Mouse (Mus musculus) stomach, embryonic 14.5 days (tissue): ENCODE measurements at regions not wholly inside any gene's neighbourhood (a gene's known extent, or its start where the extent isn't known, plus 50 kb on each side); places are given as distances from the start of the nearest gene placed in this dataset.

Source experiments
- ATAC-seq: fragments of 200-750 bp; cut with Nextera tagmentation; 2 replicates; pipeline ENCODE4 v1.8.0; 2017; ENCODE audit warnings: low read depth, moderate TSS enrichment; ENCODE audit not compliant: insufficient number of reproducible peaks, insufficient read depth, low FRiP score
- H3K27ac ChIP-seq: fragments of 300-500 bp; sonication (generic); 2 replicates; pipeline ENCODE4 v1.5.1; 2014; ENCODE audit warnings: mild to moderate bottlenecking, low read length, moderate library complexity, mixed read lengths
- H3K27me3 ChIP-seq: fragments of 300-500 bp; sonication (generic); 2 replicates; pipeline ENCODE4 v1.6.1; 2014; ENCODE audit warnings: low read length, control low read depth, mixed read lengths; ENCODE audit not compliant: control insufficient read depth, insufficient read depth
- H3K36me3 ChIP-seq: fragments of 300-500 bp; sonication (generic); 2 replicates; pipeline ENCODE4 v1.6.1; 2014; ENCODE audit warnings: mild to moderate bottlenecking, control low read depth, low read length, moderate library complexity, mixed read lengths; ENCODE audit not compliant: control insufficient read depth, insufficient read depth
- H3K4me1 ChIP-seq: fragments of 300-500 bp; sonication (generic); 2 replicates; pipeline ENCODE4 v1.6.1; 2014; ENCODE audit warnings: low read length, control low read depth, mixed read lengths; ENCODE audit not compliant: control insufficient read depth, insufficient read depth
- H3K4me2 ChIP-seq: fragments of 300-500 bp; sonication (generic); replicated peaks from 2 replicates; pipeline ENCODE4 v1.6.1; 2014; ENCODE audit warnings: low read depth, low read length, control low read depth
- H3K4me3 ChIP-seq: fragments of 300-500 bp; sonication (generic); 2 replicates; pipeline ENCODE4 v1.5.1; 2014; ENCODE audit warnings: low read depth, low read length, control low read depth
- H3K9ac ChIP-seq: fragments of 300-500 bp; sonication (generic); replicated peaks from 2 replicates; pipeline ENCODE4 v1.6.1; 2014; ENCODE audit warnings: low read depth, mild to moderate bottlenecking, control low read depth, low read length, moderate library complexity, mixed read lengths
- H3K9me3 ChIP-seq: fragments of 300-500 bp; sonication (generic); 2 replicates; pipeline ENCODE4 v1.6.1; 2016; ENCODE audit warnings: low read depth, low read length, control low read depth; ENCODE audit not compliant: control insufficient read depth
- WGBS: fragments of 180-500 bp; shearing (Covaris S2); extraction: QIAGEN DNeasy Blood & Tissue Kit; methylation state at CpG from one replicate; pipeline ENCODE4 v1.1.7; 2014; 5-methylcytosine and 5-hydroxymethylcytosine counted together

DNA sequence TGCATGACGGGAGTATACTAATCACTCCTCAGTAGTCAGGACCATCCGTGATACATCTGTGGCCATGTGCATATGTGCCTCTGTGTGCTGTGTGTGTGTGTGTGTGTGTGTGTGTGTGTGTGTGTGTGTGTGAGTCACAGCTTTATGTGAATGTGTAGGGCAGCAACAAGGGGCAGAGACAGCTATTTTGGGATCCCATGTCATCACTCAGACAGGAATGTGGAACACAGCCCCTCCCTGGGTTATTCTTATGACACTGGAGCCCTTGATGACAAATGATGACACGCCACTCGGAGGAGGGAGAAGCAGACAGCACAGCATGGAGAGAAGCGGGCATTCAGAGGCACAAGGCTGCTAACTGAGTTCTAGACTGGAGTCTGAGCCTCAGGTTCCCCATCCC is 64.4 kb upstream of the Zfp536 start:
- peaks cover 11% of the 10 kb centered on the region; the same call in 1 of the 2 replicates for H3K4me1 ChIP-seq
- H3K36me3 ChIP-seq, result no peaks in the 10 kb centered on the region
- 66% methylated on average over 5 of the region's 5 CpGs for WGBS
- H3K9ac ChIP-seq, result no peak overlapping the region
- H3K27ac ChIP-seq, result no peak overlapping the region
- no peaks in the 10 kb centered on the region for H3K27me3 ChIP-seq
- H3K9me3 ChIP-seq, result no peaks in the 10 kb centered on the region
- no peak overlapping the region for H3K4me2 ChIP-seq
- H3K4me3 ChIP-seq, result no peak overlapping the region
- no peak for ATAC-seq

- Histone ChIP-seq H3K4me3 (no peak overlapping the region), H3K4me1 (peaks cover 7% of the 10 kb centered on the region; the same call in 1 of the 2 replicates), H3K36me3 (no peaks in the 10 kb centered on the region), H3K4me2 (no peak overlapping the region), H3K9ac (no peak overlapping the region), H3K9me3 (no peaks in the 10 kb centered on the region), H3K27ac (no peak overlapping the region), H3K27me3 (no peaks in the 10 kb centered on the region)
- 77% methylated on average over 5 of the region's 5 CpGs for WGBS
- ATAC-seq, result no peak
These were observed 63.9 kb upstream of the Zfp536 start for GRCm38 (mm10) chr7:37837372-37837771.

DNA sequence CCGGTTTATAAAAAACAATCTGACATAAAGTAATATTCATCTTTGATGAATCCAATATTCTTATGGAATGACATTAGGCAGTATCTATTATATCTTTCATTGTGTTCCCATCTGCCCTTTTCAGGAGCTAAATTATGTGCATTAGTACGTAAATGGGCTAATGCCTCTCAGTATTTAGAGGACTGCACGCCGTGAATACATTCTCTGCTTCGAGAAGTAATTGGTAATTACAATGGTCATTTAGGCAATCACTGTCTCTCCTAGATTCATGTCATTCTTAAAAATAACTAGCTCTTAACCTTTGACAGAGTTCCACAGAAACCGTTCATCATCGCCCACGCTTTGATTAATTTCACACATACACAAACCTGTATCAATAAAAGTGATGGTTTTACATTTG is 60.0 kb upstream of the Zfp536 start:
- no peaks in the 10 kb centered on the region for H3K27me3 ChIP-seq
- H3K4me1 ChIP-seq, result no peaks in the 10 kb centered on the region
- no peak for ATAC-seq
- H3K27ac ChIP-seq, result no peak overlapping the region
- no peak overlapping the region for H3K4me2 ChIP-seq
- WGBS, result 69% methylated on average over 8 of the region's 8 CpGs
- H3K4me3 ChIP-seq, result no peak overlapping the region
- H3K9ac ChIP-seq, result no peak overlapping the region
- H3K36me3 ChIP-seq, result no peaks in the 10 kb centered on the region
- no peaks in the 10 kb centered on the region for H3K9me3 ChIP-seq

DNA sequence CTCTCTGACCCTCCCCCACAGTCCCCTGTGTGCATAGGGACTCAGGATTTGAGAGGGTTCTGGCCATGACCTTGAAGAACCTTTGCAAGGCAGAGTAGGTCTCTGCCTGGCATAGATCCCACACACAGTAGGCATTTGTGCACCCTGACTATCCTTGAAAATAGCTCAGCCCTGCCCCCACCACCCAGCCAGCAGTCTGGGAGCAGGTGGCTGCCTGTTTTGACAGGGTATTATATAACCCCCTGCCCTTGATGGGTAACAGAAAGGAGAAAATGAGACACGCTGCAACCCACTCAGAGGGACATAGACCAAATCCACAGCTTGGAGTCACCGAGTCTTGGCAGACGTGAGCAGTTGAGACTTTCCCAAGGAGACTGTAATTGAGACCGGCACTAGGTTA is 58.9 kb upstream of the Zfp536 start:
- H3K27ac ChIP-seq, result no peak overlapping the region
- 55% methylated on average over 4 of the region's 4 CpGs for WGBS
- H3K27me3 ChIP-seq, result no peaks in the 10 kb centered on the region
- H3K4me2 ChIP-seq, result no peak overlapping the region
- no peak for ATAC-seq
- no peaks in the 10 kb centered on the region for H3K9me3 ChIP-seq
- no peaks in the 10 kb centered on the region for H3K36me3 ChIP-seq
- H3K4me1 ChIP-seq, result no peaks in the 10 kb centered on the region
- H3K9ac ChIP-seq, result no peak overlapping the region
- H3K4me3 ChIP-seq, result no peak overlapping the region

GRCm38 (mm10) chr7:37825766-37826165 is 52.3 kb upstream of the Zfp536 start:
- no peak overlapping the region for H3K9ac ChIP-seq
- no peak overlapping the region for H3K27ac ChIP-seq
- H3K36me3 ChIP-seq, result no peaks in the 10 kb centered on the region
- H3K9me3 ChIP-seq, result no peaks in the 10 kb centered on the region
- H3K4me3 ChIP-seq, result no peak overlapping the region
- no peak for ATAC-seq
- no peaks in the 10 kb centered on the region for H3K4me1 ChIP-seq
- WGBS, result 91% methylated on average over 5 of the region's 5 CpGs
- H3K27me3 ChIP-seq, result no peaks in the 10 kb centered on the region
- no peak overlapping the region for H3K4me2 ChIP-seq
